Mouse (Mus musculus) MEL (cell line): ENCODE results near the gene Slc44a2. TPM values are rescaled to one million over a fixed set of nuclear protein-coding genes. Genes with fewer than 3 reads are reported as not detected.
A peak's percentile ranks its signal among the peaks of the same experiment; 100 is the strongest.

Source experiments
- DNase-seq: peaks from one replicate; pipeline ENCODE4 v3.0.0; 2011; ENCODE audit warnings: low read depth, low spot score
- H3K27ac ChIP-seq: 2 replicates; pipeline ENCODE4 v1.5.1; 2012; ENCODE audit warnings: low read depth, mild to moderate bottlenecking, control low read depth, low read length, moderate library complexity; ENCODE audit not compliant: control insufficient read depth
- H3K27me3 ChIP-seq, 2 experiments: fragments of 150-350 bp in 1 of 2; sonication (generic) in 1 of 2; 2 replicates each; pipeline ENCODE4 v1.6.1; 2012; ENCODE audit warnings: low read length in 2 of 2, mild to moderate bottlenecking in 2 of 2, improper control_type of control experiment in 1 of 2, moderate library complexity in 1 of 2; ENCODE audit not compliant: insufficient read depth in 2 of 2, control insufficient read depth in 1 of 2
- H3K36me3 ChIP-seq, 2 experiments: 2 replicates each; pipeline ENCODE4 v1.6.1; 2012 to 2014; ENCODE audit warnings: low read length in 2 of 2, improper control_type of control experiment in 1 of 2, inconsistent platforms in 1 of 2, mild to moderate bottlenecking in 1 of 2; ENCODE audit not compliant: insufficient read depth in 2 of 2, control insufficient read depth in 1 of 2
- H3K4me1 ChIP-seq, 2 experiments: fragments of 150-350 bp in 1 of 2; sonication (generic) in 1 of 2; 2 replicates each; pipeline ENCODE4 v1.6.1; 2012; ENCODE audit warnings: low read length in 2 of 2, improper control_type of control experiment in 1 of 2, mild to moderate bottlenecking in 1 of 2; ENCODE audit not compliant: insufficient read depth in 2 of 2, control insufficient read depth in 1 of 2
- H3K4me3 ChIP-seq, 2 experiments: fragments of 150-350 bp in 1 of 2; sonication (generic) in 1 of 2; 2 replicates each; pipeline ENCODE4 v1.5.1; 2012; ENCODE audit warnings: low read depth in 2 of 2, low read length in 2 of 2, mild to moderate bottlenecking in 2 of 2, moderate library complexity in 2 of 2, control low read depth in 1 of 2, improper control_type of control experiment in 1 of 2; ENCODE audit not compliant: control insufficient read depth in 1 of 2, insufficient read depth in 1 of 2
- H3K79me2 ChIP-seq: 2 replicates; pipeline ENCODE4 v1.6.1; 2012; ENCODE audit warnings: mild to moderate bottlenecking, low read length, moderate library complexity; ENCODE audit not compliant: control insufficient read depth, poor library complexity, insufficient read depth
- H3K9ac ChIP-seq: 2 replicates; pipeline ENCODE4 v1.6.1; 2012; ENCODE audit warnings: low read depth, mild to moderate bottlenecking, control low read depth, low read length, moderate library complexity; ENCODE audit not compliant: control insufficient read depth, poor library complexity, severe bottlenecking
- H3K9me3 ChIP-seq: fragments of 150-350 bp; sonication (generic); replicated peaks from 2 replicates; pipeline ENCODE4 v1.6.1; 2012; ENCODE audit warnings: mild to moderate bottlenecking, low read length, improper control_type of control experiment, moderate library complexity; ENCODE audit not compliant: insufficient read depth
- BHLHE40 ChIP-seq: IDR thresholded peaks from 2 replicates; pipeline ENCODE4 v1.6.1; 2012; ENCODE audit warnings: low read depth, mild to moderate bottlenecking, inconsistent platforms, low read length, improper control_type of control experiment, borderline replicate concordance
- CHD1 ChIP-seq: IDR thresholded peaks from 2 replicates; pipeline ENCODE4 v1.6.1; 2012; ENCODE audit warnings: low read depth, mild to moderate bottlenecking, inconsistent platforms, low read length, improper control_type of control experiment
- CHD2 ChIP-seq: IDR thresholded peaks from 2 replicates; pipeline ENCODE4 v1.6.1; 2011; ENCODE audit warnings: low read length, improper control_type of control experiment
- CTCF ChIP-seq, 3 experiments: IDR thresholded peaks in 2 of 3; conservative IDR thresholded peaks in 1 of 3; 2 replicates each; pipeline ENCODE4 v1.5.1; 2011 to 2012; ENCODE audit warnings: low read length in 3 of 3, low read depth in 2 of 3, mild to moderate bottlenecking in 2 of 3, improper control_type of control experiment in 1 of 3, inconsistent platforms in 1 of 3, mixed read lengths in 1 of 3, moderate library complexity in 1 of 3; ENCODE audit not compliant: control insufficient read depth in 1 of 3, insufficient read depth in 1 of 3, poor library complexity in 1 of 3, severe bottlenecking in 1 of 3
- E2F4 ChIP-seq: IDR thresholded peaks from 2 replicates; pipeline ENCODE4 v1.6.1; 2011; ENCODE audit warnings: low read depth, low read length, improper control_type of control experiment, borderline replicate concordance
- ELF1 ChIP-seq: IDR thresholded peaks from 2 replicates; pipeline ENCODE4 v1.6.1; 2014; ENCODE audit warnings: low read depth, mild to moderate bottlenecking, inconsistent platforms, low read length, improper control_type of control experiment, moderate library complexity
- EP300 ChIP-seq, 2 experiments: IDR thresholded peaks; 2 replicates each; pipeline ENCODE4 v1.6.1; 2011; ENCODE audit warnings: improper control_type of control experiment in 2 of 2, low read length in 2 of 2, low read depth in 1 of 2, mild to moderate bottlenecking in 1 of 2
- GABPA ChIP-seq: IDR thresholded peaks from 2 replicates; pipeline ENCODE4 v1.6.1; 2012; ENCODE audit warnings: low read depth, mild to moderate bottlenecking, inconsistent platforms, low read length, improper control_type of control experiment, moderate library complexity
- GATA1 ChIP-seq: IDR thresholded peaks from 2 replicates; pipeline ENCODE4 v1.6.1; 2011; ENCODE audit warnings: low read depth, low read length, improper control_type of control experiment
- HCFC1 ChIP-seq: IDR thresholded peaks from 2 replicates; pipeline ENCODE4 v1.6.1; 2012; ENCODE audit warnings: low read depth, mild to moderate bottlenecking, inconsistent platforms, low read length, improper control_type of control experiment, moderate library complexity
- JUND ChIP-seq: IDR thresholded peaks from 2 replicates; pipeline ENCODE4 v1.6.1; 2011; ENCODE audit warnings: low read depth, mild to moderate bottlenecking, improper control_type of control experiment, low read length
- KAT2A ChIP-seq: conservative IDR thresholded peaks from 2 replicates; pipeline ENCODE4 v1.6.1; 2012; ENCODE audit warnings: low read depth, low read length, improper control_type of control experiment, inconsistent platforms
- MAFK ChIP-seq: IDR thresholded peaks from 2 replicates; pipeline ENCODE4 v1.6.1; 2011; ENCODE audit warnings: low read depth, mild to moderate bottlenecking, low read length, improper control_type of control experiment, borderline replicate concordance
- MAX ChIP-seq: IDR thresholded peaks from 2 replicates; pipeline ENCODE4 v1.6.1; 2011; ENCODE audit warnings: low read length, improper control_type of control experiment
- MAZ ChIP-seq: IDR thresholded peaks from 2 replicates; pipeline ENCODE4 v1.6.1; 2012; ENCODE audit warnings: low read depth, mild to moderate bottlenecking, inconsistent platforms, low read length, improper control_type of control experiment
- MEF2A ChIP-seq: IDR thresholded peaks from 2 replicates; pipeline ENCODE4 v1.6.1; 2014; ENCODE audit warnings: low read depth, mild to moderate bottlenecking, inconsistent platforms, low read length, improper control_type of control experiment; ENCODE audit not compliant: poor library complexity, insufficient replicate concordance, severe bottlenecking; ENCODE audit errors: extremely low read depth
- MXI1 ChIP-seq: IDR thresholded peaks from 2 replicates; pipeline ENCODE4 v1.6.1; 2011; ENCODE audit warnings: mild to moderate bottlenecking, low read depth, low read length, improper control_type of control experiment
- MYB ChIP-seq: IDR thresholded peaks from 2 replicates; pipeline ENCODE4 v1.6.1; 2011; ENCODE audit warnings: mild to moderate bottlenecking, low read depth, low read length, improper control_type of control experiment
- MYC ChIP-seq: IDR thresholded peaks from 2 replicates; pipeline ENCODE4 v1.6.1; 2011; ENCODE audit warnings: low read depth, mild to moderate bottlenecking, low read length, improper control_type of control experiment, moderate library complexity
- NELFE ChIP-seq: IDR thresholded peaks from 2 replicates; pipeline ENCODE4 v1.6.1; 2011; ENCODE audit warnings: low read depth, low read length, improper control_type of control experiment
- NRF1 ChIP-seq: IDR thresholded peaks from 2 replicates; pipeline ENCODE4 v1.6.1; 2014; ENCODE audit warnings: low read depth, mild to moderate bottlenecking, inconsistent platforms, low read length, improper control_type of control experiment, moderate library complexity; ENCODE audit not compliant: poor library complexity, insufficient read depth, severe bottlenecking
- POLR2AphosphoS2 ChIP-seq: IDR thresholded peaks from 2 replicates; pipeline ENCODE4 v1.6.1; 2011; ENCODE audit warnings: low read length, improper control_type of control experiment
- POLR2AphosphoS5 ChIP-seq: IDR thresholded peaks from 2 replicates; pipeline ENCODE4 v1.6.1; 2012; ENCODE audit warnings: low read depth, borderline replicate concordance, mild to moderate bottlenecking, inconsistent platforms, low read length, moderate library complexity, mixed read lengths
- RAD21 ChIP-seq: IDR thresholded peaks from 2 replicates; pipeline ENCODE4 v1.6.1; 2011; ENCODE audit warnings: mild to moderate bottlenecking, low read depth, low read length, improper control_type of control experiment
- RCOR1 ChIP-seq: IDR thresholded peaks from 2 replicates; pipeline ENCODE4 v1.6.1; 2012; ENCODE audit warnings: low read depth, mild to moderate bottlenecking, inconsistent platforms, low read length, improper control_type of control experiment
- SIN3A ChIP-seq: IDR thresholded peaks from 2 replicates; pipeline ENCODE4 v1.6.1; 2012; ENCODE audit warnings: low read length, improper control_type of control experiment, inconsistent platforms
- SMC3 ChIP-seq: IDR thresholded peaks from 2 replicates; pipeline ENCODE4 v1.6.1; 2011; ENCODE audit warnings: low read depth, low read length, improper control_type of control experiment
- TAL1 ChIP-seq: IDR thresholded peaks from 2 replicates; pipeline ENCODE4 v1.6.1; 2012; ENCODE audit warnings: mild to moderate bottlenecking, inconsistent platforms, low read length, moderate library complexity, mixed read lengths
- TBP ChIP-seq: IDR thresholded peaks from 2 replicates; pipeline ENCODE4 v1.8.0; 2011; ENCODE audit warnings: low read depth, low read length, improper control_type of control experiment
- TCF12 ChIP-seq: IDR thresholded peaks from 2 replicates; pipeline ENCODE4 v1.6.1; 2014; ENCODE audit warnings: low read depth, mild to moderate bottlenecking, inconsistent platforms, low read length, improper control_type of control experiment, moderate library complexity
- UBTF ChIP-seq: IDR thresholded peaks from 2 replicates; pipeline ENCODE4 v1.6.1; 2012; ENCODE audit warnings: low read depth, mild to moderate bottlenecking, inconsistent platforms, low read length, improper control_type of control experiment, moderate library complexity, borderline replicate concordance; ENCODE audit not compliant: insufficient read depth
- USF2 ChIP-seq, 2 experiments: IDR thresholded peaks; 2 replicates each; pipeline ENCODE4 v1.6.1; 2011 to 2012; ENCODE audit warnings: improper control_type of control experiment in 2 of 2, low read length in 2 of 2, borderline replicate concordance in 1 of 2, inconsistent platforms in 1 of 2, low read depth in 1 of 2, mild to moderate bottlenecking in 1 of 2; ENCODE audit not compliant: insufficient read depth in 1 of 2
- ZC3H11A ChIP-seq: IDR thresholded peaks from 2 replicates; pipeline ENCODE4 v1.6.1; 2012; ENCODE audit warnings: low read depth, mild to moderate bottlenecking, inconsistent platforms, low read length, improper control_type of control experiment
- ZKSCAN1 ChIP-seq: IDR thresholded peaks from 2 replicates; pipeline ENCODE4 v1.6.1; 2012; ENCODE audit warnings: low read depth, mild to moderate bottlenecking, inconsistent platforms, low read length, improper control_type of control experiment, moderate library complexity
- ZMIZ1 ChIP-seq: IDR thresholded peaks from 2 replicates; pipeline ENCODE4 v1.6.1; 2012; ENCODE audit warnings: low read depth, mild to moderate bottlenecking, inconsistent platforms, low read length, improper control_type of control experiment, moderate library complexity
- ZNF384 ChIP-seq: IDR thresholded peaks from 2 replicates; pipeline ENCODE4 v1.6.1; 2012; ENCODE audit warnings: low read depth, mild to moderate bottlenecking, inconsistent platforms, low read length, improper control_type of control experiment
- polyA plus RNA-seq, 2 experiments: library from polyadenylated mRNA; stranded (reverse) in 1 of 2; unstranded in 1 of 2; fragments of >175 nt in 1 of 2; fragments of >200 nt in 1 of 2; gene quantifications; 2 replicates each; pipeline versions ENCODE4 v1.2.1 to v1.2.4; 2012; ENCODE audit warnings: low replicate concordance in 2 of 2, low read depth in 1 of 2; ENCODE audit not compliant: insufficient read length in 2 of 2, insufficient read depth in 1 of 2, missing spikeins in 1 of 2
- total RNA-seq: library from RNA; depleted of rRNA; stranded (reverse); fragments of 300-350 nt; gene quantifications from 2 replicates; pipeline ENCODE4 v1.2.3, GENCODE M21; 2012

Slc44a2 gene
- total and polyA plus RNA-seq, 3 experiments = 27.3 to 121 TPM; not detected in 1

DNA sequence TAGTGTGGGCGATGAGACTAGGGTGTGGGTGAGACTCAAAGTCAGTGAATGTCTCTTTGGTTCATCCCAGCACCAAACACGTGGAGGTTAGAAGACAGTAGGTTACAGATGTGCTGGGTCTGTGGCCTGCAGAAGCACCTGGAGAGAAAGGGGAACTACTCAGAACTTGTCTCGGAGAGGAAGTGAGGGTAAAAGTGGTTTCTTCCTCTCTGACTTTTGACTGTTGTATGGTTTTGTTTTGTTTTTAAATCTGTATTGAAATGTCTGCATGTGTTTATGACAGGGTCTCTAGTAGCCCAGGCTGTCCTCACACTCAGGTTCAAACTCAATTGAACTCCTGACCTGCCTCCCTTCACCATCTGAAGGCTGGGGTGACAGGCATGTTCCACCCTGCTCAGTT lies 7.5 kb downstream of the Slc44a2 start:
- peaks cover 15% of the 10 kb centered on the region in 2 experiments for H3K4me1 ChIP-seq
- peak overlapping the region; percentile 51 for H3K27ac ChIP-seq
- DNase-seq = peak; percentile 95
- peak overlapping the region; percentile 8 to 24; a peak in 3 of 4 replicates for H3K4me3 ChIP-seq
- H3K9ac ChIP-seq = peak overlapping the region; percentile 45
- H3K79me2 ChIP-seq = peaks cover 15% of the 10 kb centered on the region; the same call in 1 of the 2 replicates
- peaks cover 0 to 13% of the 10 kb centered on the region in 2 experiments; a peak in 2 of 4 replicates for H3K36me3 ChIP-seq
- H3K9me3 ChIP-seq = no peaks in the 10 kb centered on the region
- H3K27me3 ChIP-seq = no peaks in the 10 kb centered on the region
- TF ChIP-seq CTCF (IDR thresholded peaks at IDR 0.05 in 2 of 3, conservative IDR thresholded peaks at IDR 0.05 in 1 of 3; ENCODE audit: control insufficient read depth in 1 of 3, insufficient read depth in 1 of 3, low read depth in 2 of 3, low read length in 3 of 3, poor library complexity in 1 of 3, severe bottlenecking in 1 of 3) = no peak
- TF ChIP-seq USF2 (IDR thresholded peaks at IDR 0.05; ENCODE audit: borderline replicate concordance in 1 of 2, insufficient read depth in 1 of 2, low read depth in 1 of 2, low read length in 2 of 2) = 0 out of 4 replicates have a peak, but pooled peaks of 1 of the 2 experiments have one; percentile 2
- no peak for TF ChIP-seq GABPA
- TF ChIP-seq MAX = peak; percentile 98
- TF ChIP-seq MAFK = peak; percentile 55; the same call in 1 of the 2 replicates
- 0 out of 2 replicates have a peak, but pooled peaks have one; percentile 56 for TF ChIP-seq JUND
- peak; percentile 85 for TF ChIP-seq TCF12
- TF ChIP-seq MYB = no peak
- TF ChIP-seq EP300 (IDR thresholded peaks at IDR 0.05; ENCODE audit: low read depth in 1 of 2, low read length in 2 of 2) = peak; percentile 70 to 93
- no peak for TF ChIP-seq ZC3H11A
- peak; percentile 36 for TF ChIP-seq TAL1
- TF ChIP-seq SMC3 = peak; percentile 15; the same call in 1 of the 2 replicates
- no peak for TF ChIP-seq KAT2A
- TF ChIP-seq POLR2AphosphoS2 = no peak
- TF ChIP-seq ZNF384 = no peak
- peak; percentile 96 for TF ChIP-seq SIN3A
- peak; percentile 93 for TF ChIP-seq RCOR1
- TF ChIP-seq BHLHE40 = 0 out of 2 replicates have a peak, but pooled peaks have one; percentile 7
- TF ChIP-seq NELFE = no peak
- no peak for TF ChIP-seq ELF1
- TF ChIP-seq RAD21 = no peak
- TF ChIP-seq POLR2AphosphoS5 = no peak
- TF ChIP-seq MAZ = 0 out of 2 replicates have a peak, but pooled peaks have one; percentile 36
- no peak for TF ChIP-seq GATA1
- no peak for TF ChIP-seq ZMIZ1
- no peak; the same call in 1 of the 2 replicates for TF ChIP-seq HCFC1
- peak; percentile 79; the same call in 1 of the 2 replicates for TF ChIP-seq UBTF
- TF ChIP-seq ZKSCAN1 = peak; percentile 81; the same call in 1 of the 2 replicates
- no peak; the same call in 1 of the 2 replicates for TF ChIP-seq CHD2
- TF ChIP-seq TBP = peak; percentile 86
- no peak for TF ChIP-seq MEF2A
- TF ChIP-seq MXI1 = peak; percentile 99
- TF ChIP-seq CHD1 = 0 out of 2 replicates have a peak, but pooled peaks have one; percentile 80
- TF ChIP-seq NRF1 = 0 out of 2 replicates have a peak, but pooled peaks have one; percentile 24
- TF ChIP-seq E2F4 = no peak
- TF ChIP-seq MYC = peak; percentile 99
